Mouse (Mus musculus) neutrophil, adult 83 days (primary cell): ENCODE results near the gene Cyp2b9. TPM values are rescaled to one million over a fixed set of nuclear protein-coding genes. Genes with fewer than 3 reads are reported as not detected.

ENCODE experiments used
- total RNA-seq, 2 experiments: library from RNA; stranded (reverse); gene quantifications; one replicate each; pipeline ENCODE4 v1.2.4; 2023

The Cyp2b9 gene
- under 1 TPM; 0.22 to 0.31 TPM for total RNA-seq

GRCm38 (mm10) chr7:26173111-26173510 lies at the start of gene Cyp2b9:
Gene Cyp2b9 (plus strand): TSS chr7:26173411.

DNA sequence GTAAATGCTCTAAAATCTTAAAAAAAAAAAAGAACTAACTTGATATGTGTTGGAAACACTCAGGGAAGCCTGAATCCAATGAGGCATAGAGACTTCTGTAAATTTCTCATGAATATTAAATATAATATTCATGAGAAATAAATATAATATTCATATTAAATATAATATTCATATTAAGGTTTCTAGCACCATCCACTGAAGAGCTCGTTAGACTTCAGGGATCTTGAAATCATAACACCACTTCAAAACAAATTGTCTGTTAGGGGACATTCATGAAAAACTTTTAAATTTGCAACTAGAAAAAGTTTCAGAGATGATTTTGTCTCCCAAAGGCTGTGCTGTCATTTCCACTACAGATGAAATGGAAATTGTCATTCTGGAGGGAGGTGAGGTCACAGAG lies 86.8 kb downstream of the Cyp2b9 start, which contains the start of gene Vmn1r184:
Vmn1r184 (plus strand) TSS at position 301 of the 400 bp plus-strand sequence.

Other genes starting within 250 kb of the Cyp2b9 start
- not detected for gene Cyp2b13, start 111.9 kb upstream of the Cyp2b9 start, total RNA-seq
- not detected for gene Vmn1r184, start 86.9 kb downstream of the Cyp2b9 start, total RNA-seq
- not detected for gene Cyp2a4, start 133.8 kb downstream of the Cyp2b9 start, total RNA-seq
- not detected for gene Nlrp9c, start 230.3 kb downstream of the Cyp2b9 start, total RNA-seq